Comparison of ENCODE assay signal across 12 mouse cellular contexts in genomic region chr3:30370860-30371455, GRCm38 (mm10).
DNase-seq lines count a peak whose midpoint lies in the region; ATAC-seq and TF ChIP-seq lines count a peak whose summit lies in the region.
"Had no signal": no experiment of that assay in that cellular context is flagged by ENCODE, and none has a peak within 500 bp of the region (broad histone marks: within the 10 kb centered on the region; RNA-seq: fewer than 3 reads in every experiment).

No protein-coding gene starts in this region.

- no peak for TF ChIP-seq EP300 in lung, postnatal 0 days (IDR thresholded peaks at IDR 0.05)

- no peaks in the 10 kb centered on the region for H3K27me3 ChIP-seq in heart, embryonic 14.5 days (ENCODE audit: control insufficient read depth, insufficient read depth, low read length)
- no peaks in the 10 kb centered on the region for H3K27me3 ChIP-seq in lung, postnatal 0 days (replicated peaks; ENCODE audit: insufficient read depth, low read length)
- H3K27me3 ChIP-seq in forebrain, embryonic 16.5 days (replicated peaks; ENCODE audit: control insufficient read depth, insufficient read depth, low read length), result no peaks in the 10 kb centered on the region
- no peaks in the 10 kb centered on the region for H3K27me3 ChIP-seq in stomach, embryonic 16.5 days (ENCODE audit: control insufficient read depth, insufficient read depth, low read length)
- no peaks in the 10 kb centered on the region for H3K27me3 ChIP-seq in neural tube, embryonic 15.5 days (replicated peaks)

- H3K9me3 ChIP-seq in heart, embryonic 14.5 days (ENCODE audit: control insufficient read depth, low read length), result no peaks in the 10 kb centered on the region
- no peaks in the 10 kb centered on the region for H3K9me3 ChIP-seq in lung, postnatal 0 days (ENCODE audit: low read length)
- no peaks in the 10 kb centered on the region for H3K9me3 ChIP-seq in forebrain, embryonic 16.5 days (ENCODE audit: control insufficient read depth, low read length)
- no peaks in the 10 kb centered on the region for H3K9me3 ChIP-seq in stomach, embryonic 16.5 days (replicated peaks; ENCODE audit: control insufficient read depth, low read length)
- H3K9me3 ChIP-seq in neural tube, embryonic 15.5 days (replicated peaks), result no peaks in the 10 kb centered on the region

- peak overlapping the region; percentile 40 for H3K4me2 ChIP-seq in heart, embryonic 14.5 days (ENCODE audit: low read length)
- peak overlapping the region; percentile 32 for H3K4me2 ChIP-seq in lung, postnatal 0 days (replicated peaks; ENCODE audit: low read depth, low read length)
- H3K4me2 ChIP-seq in forebrain, embryonic 16.5 days (ENCODE audit: low read length), result peak overlapping the region; percentile 44
- 0 out of 2 replicates have a peak overlapping the region, but pooled peaks have one; percentile 31 for H3K4me2 ChIP-seq in stomach, embryonic 16.5 days (ENCODE audit: low read depth, low read length)
- no peak overlapping the region for H3K4me2 ChIP-seq in neural tube, embryonic 15.5 days

- no peak for DNase-seq in heart, adult 18-20 months
- DNase-seq in lung, postnatal 0 days (ENCODE audit: low spot score), result no peak
- no peak for DNase-seq in lung, postnatal 14 days
- DNase-seq in thymus, adult 18-20 months, result no peak
- DNase-seq: cerebellum, adult 11 months; liver, postnatal 0 days; thymus, postnatal 4 days had no signal

- TF ChIP-seq CTCF in lung, postnatal 0 days (IDR thresholded peaks at IDR 0.05), result no peak

- 68% methylated on average over 16 of the region's 16 CpGs for WGBS in heart, embryonic 14.5 days
- WGBS in lung, postnatal 0 days, result 46% methylated on average over 16 of the region's 16 CpGs
- WGBS in forebrain, embryonic 16.5 days, result 9% methylated on average over 16 of the region's 16 CpGs
- WGBS in stomach, embryonic 16.5 days, result 50% methylated on average over 16 of the region's 16 CpGs
- 81% methylated on average over 16 of the region's 16 CpGs for WGBS in neural tube, embryonic 15.5 days

- no peak overlapping the region for H3K9ac ChIP-seq in heart, embryonic 14.5 days (ENCODE audit: low read length)
- no peak overlapping the region for H3K9ac ChIP-seq in lung, postnatal 0 days (replicated peaks; ENCODE audit: low read depth)
- H3K9ac ChIP-seq in forebrain, embryonic 16.5 days (replicated peaks; ENCODE audit: low read depth, low read length), result no peak overlapping the region
- no peak overlapping the region for H3K9ac ChIP-seq in stomach, embryonic 16.5 days (ENCODE audit: low read length)
- no peak overlapping the region for H3K9ac ChIP-seq in neural tube, embryonic 15.5 days (replicated peaks)
- H3K9ac ChIP-seq: liver, postnatal 0 days had no signal

- ATAC-seq in heart, embryonic 14.5 days (ENCODE audit: insufficient number of reproducible peaks, insufficient read depth, low FRiP score, low read depth), result no peak
- no peak for ATAC-seq in lung, postnatal 0 days
- no peak for ATAC-seq in forebrain, embryonic 16.5 days
- ATAC-seq in stomach, embryonic 16.5 days (ENCODE audit: insufficient read depth, low FRiP score), result no peak
- no peak for ATAC-seq in neural tube, embryonic 15.5 days (ENCODE audit: low FRiP score)
- ATAC-seq: liver, postnatal 0 days had no signal

- no peak overlapping the region for H3K27ac ChIP-seq in heart, embryonic 14.5 days (replicated peaks in 1 of 2; ENCODE audit: control insufficient read depth in 1 of 2, insufficient read depth in 1 of 2, low read depth in 2 of 2, low read length in 2 of 2)
- H3K27ac ChIP-seq in lung, postnatal 0 days (ENCODE audit: low read length), result no peak overlapping the region
- H3K27ac ChIP-seq in forebrain, embryonic 16.5 days (ENCODE audit: low read length), result no peak overlapping the region
- H3K27ac ChIP-seq in stomach, embryonic 16.5 days (ENCODE audit: low read length), result no peak overlapping the region
- H3K27ac ChIP-seq in neural tube, embryonic 15.5 days (replicated peaks), result no peak overlapping the region
- H3K27ac ChIP-seq: layer of hippocampus, adult 2 months had no signal

- no peaks in the 10 kb centered on the region for H3K36me3 ChIP-seq in heart, embryonic 14.5 days (ENCODE audit: control insufficient read depth, insufficient read depth, low read length)
- no peaks in the 10 kb centered on the region for H3K36me3 ChIP-seq in lung, postnatal 0 days (ENCODE audit: insufficient read depth, low read length)
- H3K36me3 ChIP-seq in forebrain, embryonic 16.5 days (ENCODE audit: control insufficient read depth, insufficient read depth), result no peaks in the 10 kb centered on the region
- no peaks in the 10 kb centered on the region for H3K36me3 ChIP-seq in stomach, embryonic 16.5 days (ENCODE audit: control insufficient read depth, insufficient read depth, low read length)
- H3K36me3 ChIP-seq in neural tube, embryonic 15.5 days, result no peaks in the 10 kb centered on the region

- no peak overlapping the region for H3K4me3 ChIP-seq in heart, embryonic 14.5 days (ENCODE audit: control insufficient read depth in 1 of 2, insufficient read depth in 1 of 2, low read depth in 1 of 2, low read length in 2 of 2)
- no peak overlapping the region for H3K4me3 ChIP-seq in lung, postnatal 0 days (ENCODE audit: low read depth, low read length)
- peak overlapping the region; percentile 11 for H3K4me3 ChIP-seq in forebrain, embryonic 16.5 days (replicated peaks; ENCODE audit: low read length)
- H3K4me3 ChIP-seq in stomach, embryonic 16.5 days (replicated peaks; ENCODE audit: low read length), result no peak overlapping the region
- H3K4me3 ChIP-seq in neural tube, embryonic 15.5 days (replicated peaks), result no peak overlapping the region
- H3K4me3 ChIP-seq: layer of hippocampus, adult 2 months had no signal

- H3K4me1 ChIP-seq in heart, embryonic 14.5 days (ENCODE audit: control insufficient read depth in 2 of 2, insufficient read depth in 2 of 2, low read length in 2 of 2), result no peaks in the 10 kb centered on the region
- no peaks in the 10 kb centered on the region for H3K4me1 ChIP-seq in lung, postnatal 0 days (ENCODE audit: insufficient read depth, low read depth, low read length)
- H3K4me1 ChIP-seq in forebrain, embryonic 16.5 days (replicated peaks; ENCODE audit: control insufficient read depth, insufficient read depth, low read length), result 0 out of 2 replicates have a peak, but pooled peaks cover 5% of the 10 kb centered on the region
- H3K4me1 ChIP-seq in stomach, embryonic 16.5 days (ENCODE audit: control insufficient read depth, insufficient read depth, low read length), result 0 out of 2 replicates have a peak, but pooled peaks cover 3% of the 10 kb centered on the region
- no peaks in the 10 kb centered on the region for H3K4me1 ChIP-seq in neural tube, embryonic 15.5 days
